Mouse (Mus musculus) olfactory bulb, adult 2 months (tissue): ENCODE results near the gene Osbpl8. TPM values are rescaled to one million over a fixed set of nuclear protein-coding genes. Genes with fewer than 3 reads are reported as not detected.
"Not testable (repeated sequence)": the region's sequence is repeated elsewhere in the genome, so short reads cannot be mapped to it uniquely, and the experiment has no call there.

Source experiments
- H3K27ac ChIP-seq: fragments of 200-500 bp; 2 replicates; pipeline ENCODE4 v1.5.1; 2012; ENCODE audit warnings: low read depth, low read length; ENCODE audit not compliant: insufficient read depth
- H3K4me1 ChIP-seq: fragments of 200-500 bp; 2 replicates; pipeline ENCODE4 v1.6.1; 2012; ENCODE audit warnings: low read length; ENCODE audit not compliant: control insufficient read depth, insufficient read depth
- H3K4me3 ChIP-seq: fragments of 200-500 bp; 2 replicates; pipeline ENCODE4 v1.5.1; 2012; ENCODE audit warnings: mild to moderate bottlenecking, low read depth, low read length, moderate library complexity; ENCODE audit not compliant: insufficient read depth
- CTCF ChIP-seq: fragments of 200-500 bp; IDR thresholded peaks from 2 replicates; pipeline ENCODE4 v1.5.1; 2012; ENCODE audit warnings: low read depth, mild to moderate bottlenecking, low read length, moderate library complexity; ENCODE audit not compliant: insufficient read depth
- POLR2A ChIP-seq: fragments of 200-500 bp; IDR thresholded peaks from 2 replicates; pipeline ENCODE4 v1.6.1; 2012; ENCODE audit warnings: mild to moderate bottlenecking, low read depth, low read length, moderate library complexity; ENCODE audit not compliant: insufficient read depth
- WGBS: fragments of 180-500 bp; shearing (Covaris S2); methylation state at CpG from one replicate; pipeline ENCODE4 v1.1.7; 2018; 5-methylcytosine and 5-hydroxymethylcytosine counted together
- polyA plus RNA-seq: library from polyadenylated mRNA; stranded (reverse); fragments of >200 nt; gene quantifications from 2 replicates; pipeline ENCODE4 v1.2.4, GENCODE M21; 2012; ENCODE audit warnings: low replicate concordance; ENCODE audit not compliant: missing spikeins, insufficient read depth, insufficient read length

The Osbpl8 gene
- polyA plus RNA-seq, 1 experiment: not detected

GRCm38 (mm10) chr10:111215572-111215971, 51.0 kb downstream of the Osbpl8 start:
- 66% methylated on average over 3 of the region's 3 CpGs for WGBS
- TF ChIP-seq CTCF (no peak), POLR2A (no peak)
- Histone ChIP-seq H3K4me3 (no peak overlapping the region), H3K4me1 (no peaks in the 10 kb centered on the region), H3K27ac (no peak overlapping the region)

DNA sequence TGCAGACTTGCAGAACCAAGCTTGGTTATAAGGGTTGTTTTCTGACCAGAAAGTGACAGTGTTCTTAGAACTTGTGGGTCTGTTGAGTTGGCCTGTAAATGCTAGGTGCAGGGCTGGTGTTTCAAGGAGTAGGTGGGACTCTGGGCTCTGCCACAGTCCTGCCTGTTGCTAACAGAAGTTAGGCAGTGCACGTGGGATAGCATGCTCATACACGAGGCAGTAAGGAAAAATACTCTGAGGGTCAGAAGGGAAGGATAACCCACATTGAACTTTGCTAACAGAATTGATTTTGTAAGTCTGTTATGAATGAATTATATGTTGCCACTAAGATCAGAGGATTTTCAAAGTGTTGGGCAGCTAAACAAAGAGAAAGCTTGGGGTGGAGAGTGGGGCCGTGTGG, 51.6 kb downstream of the Osbpl8 start:
- Histone ChIP-seq H3K4me3 (no peak overlapping the region), H3K4me1 (no peaks in the 10 kb centered on the region), H3K27ac (no peak overlapping the region)
- 77% methylated on average over 3 of the region's 3 CpGs for WGBS
- TF ChIP-seq POLR2A: no peak
- TF ChIP-seq CTCF: no peak

- Histone ChIP-seq H3K4me1 (peaks cover 6% of the 10 kb centered on the region; the same call in 1 of the 2 replicates), H3K27ac (no peak overlapping the region), H3K4me3 (no peak overlapping the region)
- WGBS: 79% methylated on average over 6 of the region's 6 CpGs
- TF ChIP-seq POLR2A (no peak), CTCF (no peak)
These were observed 58.0 kb downstream of the Osbpl8 start for GRCm38 (mm10) chr10:111222535-111222934.

DNA sequence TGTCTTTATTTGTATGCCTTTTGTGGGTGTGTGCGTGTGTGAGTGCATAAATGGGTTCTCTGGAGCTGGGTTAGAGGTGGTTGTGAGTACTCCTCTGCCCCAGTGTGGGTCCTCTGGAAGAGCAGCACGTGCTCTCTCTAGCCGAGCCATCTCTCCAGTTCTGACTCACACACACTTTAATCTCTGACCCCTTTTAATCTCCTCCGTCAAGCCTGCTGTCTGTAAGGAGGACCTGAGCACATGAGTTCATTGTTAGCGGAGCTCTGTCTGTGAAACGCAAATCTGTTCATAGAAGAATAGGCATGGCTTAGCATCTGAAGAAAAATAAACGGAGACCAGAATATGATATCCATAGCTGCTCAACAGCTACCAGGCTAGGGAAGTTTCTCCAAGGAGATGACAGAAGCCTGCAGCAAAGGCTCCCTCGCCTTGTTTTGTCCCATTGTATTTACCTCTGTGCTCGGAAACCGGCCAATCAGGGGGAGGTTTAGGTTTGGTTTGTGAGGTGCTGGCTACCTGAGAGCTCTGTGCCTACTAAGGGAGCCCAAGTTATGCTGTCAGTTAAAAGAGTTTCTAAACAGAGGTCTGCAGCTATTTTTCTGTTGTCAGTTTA, 58.8 kb downstream of the Osbpl8 start:
- WGBS: 50% methylated on average over 10 of the region's 10 CpGs
- H3K4me3 ChIP-seq: no peak overlapping the region
- peaks cover 6% of the 10 kb centered on the region; the same call in 1 of the 2 replicates for H3K4me1 ChIP-seq
- no peak overlapping the region for H3K27ac ChIP-seq
- TF ChIP-seq CTCF (no peak), POLR2A (no peak)

DNA sequence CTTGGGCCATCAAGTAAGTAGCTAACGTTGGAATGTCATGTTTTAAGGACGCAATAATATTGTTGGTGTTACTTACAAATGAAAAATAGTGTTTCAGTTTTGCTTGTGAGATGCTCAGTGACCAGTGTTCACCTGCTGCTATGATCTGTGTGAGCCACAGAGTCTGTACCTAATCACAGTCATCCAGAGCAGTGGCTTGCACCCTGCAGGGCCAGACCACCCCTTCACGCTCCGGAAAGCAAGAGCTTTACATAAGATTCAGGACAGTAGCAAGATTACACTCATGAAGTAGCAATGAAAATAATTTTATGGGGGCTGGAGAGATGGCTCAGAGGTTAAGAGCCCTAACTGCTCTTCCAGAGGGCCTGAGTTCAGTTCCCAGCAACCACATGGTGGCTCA, 60.1 kb downstream of the Osbpl8 start:
- WGBS: 91% methylated on average over 4 of the region's 4 CpGs
- H3K4me1 ChIP-seq: peaks cover 6% of the 10 kb centered on the region; the same call in 1 of the 2 replicates
- no peak overlapping the region for H3K27ac ChIP-seq

DNA sequence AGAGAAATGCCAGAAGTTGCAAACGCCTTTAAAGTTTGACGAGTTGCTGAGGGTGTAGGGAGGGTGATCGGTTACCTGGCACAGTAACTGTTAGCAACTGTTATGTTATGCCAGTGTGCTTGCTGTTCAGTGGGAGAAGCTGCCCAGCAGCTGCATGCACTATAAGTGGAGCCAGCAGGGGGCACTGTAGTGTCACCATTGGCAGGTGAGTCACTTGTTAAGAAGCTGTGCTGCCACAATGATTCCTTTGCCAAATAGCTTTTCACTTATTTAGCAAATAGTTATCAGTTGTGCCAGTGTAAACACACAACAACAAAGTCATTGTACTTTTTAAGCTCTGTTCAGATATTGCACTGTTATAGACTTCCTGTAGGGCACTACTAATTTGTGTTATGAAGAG, 62.0 kb downstream of the Osbpl8 start:
- H3K4me3 ChIP-seq: no peak overlapping the region
- H3K4me1 ChIP-seq: peaks cover 6% of the 10 kb centered on the region; the same call in 1 of the 2 replicates
- WGBS: 19% methylated on average over 3 of the region's 3 CpGs
- H3K27ac ChIP-seq: no peak overlapping the region
- TF ChIP-seq POLR2A (no peak), CTCF (peak; percentile 44; the same call in 1 of the 2 replicates)

More for the DNA sequence above, 60.1 kb downstream of the Osbpl8 start:
- TF ChIP-seq CTCF (no peak), POLR2A (no peak)
- H3K4me3 ChIP-seq: no peak overlapping the region

DNA sequence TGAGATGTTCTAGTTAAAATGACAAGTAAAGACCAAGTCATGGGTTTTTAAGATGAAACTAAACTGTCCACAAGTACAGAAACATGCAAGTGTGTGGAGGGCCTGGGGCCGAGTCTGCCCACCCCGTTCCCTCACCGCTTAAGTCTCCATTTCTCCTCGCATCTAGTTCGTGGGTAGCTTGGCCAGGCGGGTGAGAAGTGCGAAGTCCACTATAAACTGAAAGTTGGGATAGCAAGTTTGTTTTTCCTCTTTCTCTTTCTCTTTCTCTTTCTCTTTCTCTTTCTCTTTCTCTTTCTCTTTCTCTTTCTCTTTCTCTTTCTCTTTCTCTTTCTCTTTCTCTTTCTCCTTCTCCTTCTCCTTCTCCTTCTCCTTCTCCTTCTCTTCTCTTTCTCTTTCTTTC, 67.7 kb downstream of the Osbpl8 start:
- 97% methylated on average over 7 of the region's 7 CpGs for WGBS
- not testable (repeated sequence) for H3K4me3 ChIP-seq, H3K27ac ChIP-seq, H3K4me1 ChIP-seq

DNA sequence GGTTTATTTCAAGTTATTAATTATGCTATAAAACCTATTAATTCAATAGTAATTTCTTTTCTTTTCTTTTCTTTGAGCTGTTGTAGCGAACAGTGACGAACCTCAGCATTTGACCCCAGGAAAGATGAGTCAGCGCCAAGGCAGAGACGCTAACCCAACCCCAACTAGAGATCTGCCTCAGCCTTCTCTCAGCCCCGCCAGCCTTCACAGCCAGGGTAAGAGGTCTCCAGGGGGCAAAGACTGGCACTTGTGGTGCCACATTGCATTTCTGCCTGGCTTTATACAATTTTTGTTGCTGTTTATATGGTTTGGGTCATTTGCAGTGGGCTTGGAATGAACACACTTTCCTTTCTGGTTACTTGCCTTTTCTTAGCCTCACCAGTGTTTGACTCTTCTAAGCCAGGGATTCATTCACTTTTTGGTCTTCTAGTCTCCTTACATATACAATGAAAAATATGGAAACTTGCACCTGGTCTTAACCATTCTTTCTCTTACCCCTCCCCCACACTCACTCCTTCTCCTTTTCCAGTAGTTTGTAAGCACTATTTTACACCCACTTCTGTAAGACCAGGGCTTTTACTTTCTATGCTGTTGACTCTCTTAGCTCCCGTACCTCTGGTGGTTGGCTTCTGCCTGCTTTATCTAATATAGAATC, 69.1 kb downstream of the Osbpl8 start:
- no peak for TF ChIP-seq CTCF
- no peak for TF ChIP-seq POLR2A
- no peak overlapping the region for H3K4me3 ChIP-seq
- peaks cover 8% of the 10 kb centered on the region for H3K4me1 ChIP-seq
- 75% methylated on average over 6 of the region's 6 CpGs for WGBS
- H3K27ac ChIP-seq: no peak overlapping the region

- WGBS: 59% methylated on average over 6 of the region's 6 CpGs
- no peak overlapping the region for H3K27ac ChIP-seq
- no peak overlapping the region for H3K4me3 ChIP-seq
- peaks cover 8% of the 10 kb centered on the region for H3K4me1 ChIP-seq
- TF ChIP-seq CTCF (no peak), POLR2A (no peak)
These were observed 70.1 kb downstream of the Osbpl8 start for GRCm38 (mm10) chr10:111234450-111235288.
